Mouse (Mus musculus) hindbrain, embryonic 16.5 days (tissue): ENCODE measurements around the gene C2. TPM values are rescaled to one million over a fixed set of nuclear protein-coding genes. Genes with fewer than 3 reads are reported as not detected.
A peak's percentile ranks its signal among the peaks of the same experiment; 100 is the strongest.

ENCODE experiments used
- ATAC-seq: fragments of 200-750 bp; cut with Nextera tagmentation; 2 replicates; pipeline ENCODE4 v1.8.0; 2017; ENCODE audit warnings: moderate TSS enrichment, moderate library complexity
- H3K27ac ChIP-seq: fragments of 300-500 bp; sonication (generic); 2 replicates; pipeline ENCODE4 v1.5.1; 2014; ENCODE audit warnings: low read depth, mild to moderate bottlenecking, control low read depth, low read length, moderate library complexity
- H3K27me3 ChIP-seq: fragments of 300-500 bp; sonication (generic); replicated peaks from 2 replicates; pipeline ENCODE4 v1.6.1; 2014; ENCODE audit warnings: low read length; ENCODE audit not compliant: control insufficient read depth, insufficient read depth
- H3K36me3 ChIP-seq: fragments of 300-500 bp; sonication (generic); 2 replicates; pipeline ENCODE4 v1.6.1; 2014; ENCODE audit warnings: mild to moderate bottlenecking, low read length, moderate library complexity, mixed read lengths; ENCODE audit not compliant: control insufficient read depth, insufficient read depth
- H3K4me1 ChIP-seq: fragments of 300-500 bp; sonication (generic); 2 replicates; pipeline ENCODE4 v1.6.1; 2014; ENCODE audit warnings: low read depth, low read length; ENCODE audit not compliant: control insufficient read depth, insufficient read depth
- H3K4me2 ChIP-seq: fragments of 300-500 bp; sonication (generic); 2 replicates; pipeline ENCODE4 v1.6.1; 2014; ENCODE audit warnings: mild to moderate bottlenecking, low read length, control low read depth, moderate library complexity
- H3K4me3 ChIP-seq: fragments of 300-500 bp; sonication (generic); 2 replicates; pipeline ENCODE4 v1.5.1; 2014; ENCODE audit warnings: mild to moderate bottlenecking, low read length, control low read depth, moderate library complexity
- H3K9ac ChIP-seq: fragments of 300-500 bp; sonication (generic); 2 replicates; pipeline ENCODE4 v1.6.1; 2014; ENCODE audit warnings: low read depth, mild to moderate bottlenecking, control low read depth, low read length, moderate library complexity
- H3K9me3 ChIP-seq: fragments of 300-500 bp; sonication (generic); 2 replicates; pipeline ENCODE4 v1.6.1; 2014; ENCODE audit warnings: mild to moderate bottlenecking, low read length, moderate library complexity; ENCODE audit not compliant: control insufficient read depth
- WGBS: fragments of 180-500 bp; shearing (Covaris S2); extraction: QIAGEN DNeasy Blood & Tissue Kit; methylation state at CpG from one replicate; pipeline ENCODE4 v1.1.7; 2014; 5-methylcytosine and 5-hydroxymethylcytosine counted together
- polyA plus RNA-seq: library from polyadenylated mRNA; unstranded; fragments of >200 nt; fragmentation: Nextera tagmentation; extraction: Ambion mirVana; gene quantifications from 2 replicates; pipeline ENCODE4 v1.2.1, GENCODE M21; 2015

The C2 gene
- polyA plus RNA-seq, 1 experiment from 2014 or later, result 1.8 TPM

DNA sequence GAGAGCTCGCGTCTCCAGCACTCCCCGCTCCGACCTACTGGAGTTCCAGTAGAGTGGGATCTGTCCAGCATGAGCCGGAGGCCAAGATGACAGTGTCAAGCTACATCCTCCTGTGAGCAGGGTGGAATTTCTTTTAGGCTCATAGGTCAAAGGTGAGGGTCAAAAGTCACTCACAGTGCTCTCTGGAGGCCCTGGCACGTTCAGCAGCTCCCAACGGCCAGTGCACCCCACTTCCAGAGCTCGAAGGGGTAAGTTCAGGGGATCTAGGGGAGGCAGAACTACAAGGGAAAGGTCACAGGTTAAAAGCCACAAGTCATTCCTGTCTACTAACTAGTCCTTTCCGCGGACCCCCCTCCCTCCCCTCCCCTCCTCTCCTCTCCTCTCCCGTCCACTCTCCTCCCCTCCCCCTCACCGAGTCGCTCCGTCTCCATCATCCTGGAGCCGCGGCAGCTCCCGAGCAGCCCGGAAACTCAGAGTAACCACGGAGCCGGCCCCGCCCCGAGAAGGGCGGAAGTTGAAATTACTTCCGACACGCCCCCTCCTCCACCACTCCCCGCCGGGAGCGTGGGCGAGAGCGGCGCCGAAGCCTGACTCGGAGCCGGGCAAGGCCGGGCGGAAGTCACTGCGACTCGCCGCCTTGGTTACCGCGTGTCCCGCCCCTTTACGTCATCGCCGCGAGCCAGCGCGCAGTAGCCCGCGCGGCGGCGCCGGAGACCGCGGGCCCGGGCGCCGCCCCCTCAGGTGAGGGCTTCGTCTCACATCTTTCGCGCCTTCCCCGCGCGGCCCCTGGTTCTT is 48.1 kb downstream of the C2 start, which contains the start of the genes Skiv2l and Nelfe:
Gene Skiv2l, minus strand, starts transcription at position 489 of the 795 bp plus-strand sequence.
Gene Nelfe, plus strand, starts transcription at position 670 of the 795 bp plus-strand sequence.
- Histone ChIP-seq H3K4me2 (peak within 1 kb of the TSS; percentile 94), H3K4me1 (peaks cover 19% of the 10 kb centered on the region), H3K9ac (peak within 1 kb of the TSS; percentile 90), H3K27ac (peak within 1 kb of the TSS; percentile 62), H3K9me3 (no peaks in the 10 kb centered on the region), H3K27me3 (no peaks in the 10 kb centered on the region), H3K4me3 (peak within 1 kb of the TSS; percentile 85), H3K36me3 (peaks cover 45% of the 10 kb centered on the region)
- under 1% methylated on average over 52 of the region's 65 CpGs for WGBS
- peak; percentile 98 for ATAC-seq

DNA sequence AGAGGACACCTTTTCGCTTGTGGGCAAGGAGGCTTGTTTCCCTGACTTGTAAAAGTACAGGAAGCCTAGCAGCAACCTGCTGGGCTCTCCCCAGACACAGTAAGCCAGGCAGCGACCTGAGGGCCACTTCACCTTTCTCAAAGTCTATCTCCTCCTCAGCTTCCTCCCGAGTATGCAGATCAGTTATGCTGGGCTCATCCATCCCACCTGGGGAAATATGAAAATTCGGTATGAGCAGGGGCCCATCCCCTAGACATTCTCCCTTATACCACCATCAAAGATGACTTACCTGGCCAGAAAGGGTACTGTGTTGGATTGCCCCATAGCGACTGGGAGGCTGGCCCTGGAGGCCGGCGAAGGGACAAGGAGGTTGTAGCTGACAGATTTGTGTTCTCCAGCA is 50.5 kb downstream of the C2 start:
- Histone ChIP-seq H3K36me3 (peaks cover 38% of the 10 kb centered on the region), H3K4me2 (no peak overlapping the region), H3K4me1 (peaks cover 19% of the 10 kb centered on the region), H3K9me3 (no peaks in the 10 kb centered on the region), H3K4me3 (no peak overlapping the region), H3K27me3 (no peaks in the 10 kb centered on the region), H3K9ac (no peak overlapping the region), H3K27ac (no peak overlapping the region)
- 94% methylated on average over 7 of the region's 7 CpGs for WGBS
- no peak for ATAC-seq

DNA sequence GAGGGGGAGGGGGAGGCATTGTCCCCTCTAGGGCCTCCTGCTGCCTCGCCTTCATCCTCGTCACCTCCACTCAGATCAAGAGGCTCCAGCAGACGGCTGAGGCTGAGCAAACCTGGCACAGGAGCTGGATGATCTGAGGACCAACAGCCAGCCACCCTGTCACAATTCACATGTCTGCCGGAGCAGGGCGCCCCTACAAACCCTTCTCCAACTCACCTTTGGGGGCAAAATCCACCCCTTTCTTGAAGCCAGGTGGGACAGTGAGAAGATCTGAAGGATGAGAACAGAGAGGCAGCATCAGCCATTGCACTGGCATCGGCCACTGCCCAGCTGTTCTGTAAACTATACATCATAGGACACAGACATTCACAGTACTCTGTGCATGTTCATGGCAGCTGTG is 50.9 kb downstream of the C2 start:
- Histone ChIP-seq H3K36me3 (peaks cover 38% of the 10 kb centered on the region), H3K27me3 (no peaks in the 10 kb centered on the region), H3K4me1 (peaks cover 19% of the 10 kb centered on the region), H3K9ac (no peak overlapping the region), H3K27ac (no peak overlapping the region), H3K4me2 (no peak overlapping the region), H3K9me3 (no peaks in the 10 kb centered on the region), H3K4me3 (no peak overlapping the region)
- ATAC-seq, result no peak
- WGBS, result 87% methylated on average over 6 of the region's 6 CpGs

DNA sequence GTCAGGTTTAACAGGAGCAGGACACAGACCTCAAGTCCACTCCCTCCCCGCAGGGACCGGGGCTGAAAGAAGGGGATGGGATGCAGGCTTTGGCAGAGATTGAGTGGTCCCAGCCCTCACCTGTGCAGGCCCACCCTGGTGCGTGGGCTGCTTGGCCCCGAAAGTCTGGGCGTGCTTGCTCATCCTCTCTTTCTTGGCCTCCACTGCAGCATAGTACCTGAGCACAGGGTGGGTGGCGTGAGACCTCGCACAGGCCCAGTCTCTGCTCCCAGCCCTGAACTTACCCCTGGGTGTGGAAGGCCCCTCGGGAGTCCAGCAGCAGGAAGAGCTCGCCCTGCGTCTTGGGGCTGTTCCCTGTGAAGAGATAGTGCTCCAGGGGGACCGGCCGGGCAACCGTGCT is 53.2 kb downstream of the C2 start:
- H3K4me3 ChIP-seq, result no peak overlapping the region
- ATAC-seq, result no peak
- no peak overlapping the region for H3K27ac ChIP-seq
- no peaks in the 10 kb centered on the region for H3K9me3 ChIP-seq
- WGBS, result 93% methylated on average over 13 of the region's 13 CpGs
- H3K4me1 ChIP-seq, result peaks cover 6% of the 10 kb centered on the region
- H3K27me3 ChIP-seq, result no peaks in the 10 kb centered on the region
- H3K9ac ChIP-seq, result no peak overlapping the region
- no peak overlapping the region for H3K4me2 ChIP-seq
- peaks cover 54% of the 10 kb centered on the region for H3K36me3 ChIP-seq

DNA sequence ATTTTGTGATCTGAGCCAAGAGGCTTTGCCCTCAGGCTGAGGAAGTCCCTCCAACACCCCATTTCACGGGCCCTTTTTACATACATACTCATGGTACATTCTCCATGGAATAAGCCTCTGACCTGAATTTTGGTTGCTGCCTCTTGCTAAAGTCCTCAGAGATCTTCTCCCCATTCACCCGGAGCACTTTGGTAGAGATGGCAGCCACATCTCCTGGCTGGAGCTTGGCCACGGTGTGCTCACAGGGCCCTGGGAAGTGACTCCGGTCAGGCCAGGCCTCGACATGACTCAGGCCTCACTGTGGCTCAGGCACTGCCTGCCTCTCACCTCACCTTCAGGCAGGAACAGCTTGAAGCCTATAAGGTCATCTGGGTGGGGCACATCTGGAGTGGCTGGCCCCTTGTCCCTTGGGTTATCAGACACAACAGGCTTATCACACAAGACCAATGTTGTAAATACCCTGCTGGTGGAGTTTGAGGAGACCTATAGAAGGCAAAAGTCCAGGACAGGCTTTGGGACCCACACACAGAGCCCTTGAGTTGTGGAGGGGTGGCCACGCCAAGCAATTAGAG is 57.2 kb downstream of the C2 start:
- Histone ChIP-seq H3K4me1 (peaks cover 13% of the 10 kb centered on the region), H3K27me3 (no peaks in the 10 kb centered on the region), H3K4me2 (no peak overlapping the region), H3K4me3 (no peak overlapping the region), H3K36me3 (peaks cover 44% of the 10 kb centered on the region), H3K27ac (no peak overlapping the region), H3K9ac (no peak overlapping the region), H3K9me3 (no peaks in the 10 kb centered on the region)
- ATAC-seq, result no peak
- 93% methylated on average over 6 of the region's 6 CpGs for WGBS

DNA sequence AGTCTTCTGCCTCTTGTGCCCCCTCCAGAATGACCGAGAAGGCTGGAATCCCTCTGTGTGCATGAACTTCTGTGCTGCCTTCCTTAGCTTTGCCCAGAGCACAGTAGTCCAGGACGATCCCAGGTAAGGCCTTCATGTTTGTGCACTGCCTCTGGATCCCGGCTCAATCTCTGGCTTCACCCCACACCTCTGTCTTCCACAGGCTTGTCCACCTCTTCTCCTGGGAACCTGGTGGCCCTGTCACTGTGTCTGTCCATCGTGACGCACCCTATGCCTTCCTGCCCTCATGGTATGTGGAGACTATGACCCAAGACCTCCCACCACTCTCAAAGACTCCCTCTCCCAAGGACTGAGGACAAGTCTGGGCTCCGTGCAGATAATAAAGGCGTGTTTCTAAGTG is 59.3 kb downstream of the C2 start:
- Histone ChIP-seq H3K27me3 (no peaks in the 10 kb centered on the region), H3K36me3 (peaks cover 39% of the 10 kb centered on the region), H3K4me3 (no peak overlapping the region), H3K4me1 (peaks cover 17% of the 10 kb centered on the region), H3K9me3 (no peaks in the 10 kb centered on the region), H3K9ac (no peak overlapping the region), H3K4me2 (no peak overlapping the region), H3K27ac (no peak overlapping the region)
- ATAC-seq, result no peak
- WGBS, result 89% methylated on average over 7 of the region's 7 CpGs

DNA sequence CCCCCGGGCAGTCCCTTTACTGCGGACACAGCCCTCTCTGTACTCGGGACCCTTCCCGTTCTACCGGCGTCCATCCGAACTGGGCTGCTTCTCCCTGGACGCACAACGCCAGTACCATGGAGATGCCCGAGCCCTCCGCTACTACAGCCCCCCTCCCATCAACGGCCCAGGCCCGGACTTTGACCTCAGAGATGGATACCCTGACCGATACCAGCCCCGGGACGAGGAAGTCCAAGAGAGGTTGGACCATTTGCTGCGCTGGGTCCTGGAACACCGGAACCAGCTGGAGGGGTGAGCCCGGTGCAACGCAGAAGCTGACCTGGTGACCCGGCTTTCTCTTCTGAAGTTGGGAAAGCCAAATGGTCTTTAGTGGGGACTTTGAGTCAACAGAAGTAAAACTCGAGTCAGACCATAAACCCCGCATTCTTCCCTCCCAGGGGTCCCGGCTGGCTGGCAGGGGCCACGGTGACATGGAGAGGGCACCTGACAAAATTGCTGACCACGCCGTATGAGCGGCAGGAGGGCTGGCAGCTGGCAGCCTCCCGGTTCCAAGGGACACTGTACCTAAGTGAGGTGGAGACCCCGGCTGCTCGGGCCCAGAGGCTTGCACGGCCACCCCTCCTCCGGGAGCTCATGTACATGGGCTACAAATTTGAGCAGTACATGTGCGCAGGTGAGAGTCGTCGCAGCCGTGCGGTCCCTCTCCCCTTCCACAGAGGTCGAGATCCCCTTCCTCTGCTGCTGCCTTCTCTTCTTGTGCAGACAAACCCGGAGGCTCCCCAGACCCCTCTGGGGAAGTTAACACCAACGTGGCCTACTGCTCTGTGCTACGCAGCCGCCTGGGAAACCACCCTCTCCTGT is 60.4 kb downstream of the C2 start:
- WGBS, result 39% methylated on average over 43 of the region's 43 CpGs
- Histone ChIP-seq H3K9ac (peak overlapping the region; percentile 78), H3K4me1 (peaks cover 17% of the 10 kb centered on the region), H3K27ac (peak overlapping the region; percentile 72), H3K9me3 (no peaks in the 10 kb centered on the region), H3K4me3 (peak overlapping the region; percentile 79), H3K36me3 (peaks cover 35% of the 10 kb centered on the region), H3K27me3 (no peaks in the 10 kb centered on the region), H3K4me2 (peak overlapping the region; percentile 98)
- peak; percentile 7; the same call in 1 of the 2 replicates for ATAC-seq

DNA sequence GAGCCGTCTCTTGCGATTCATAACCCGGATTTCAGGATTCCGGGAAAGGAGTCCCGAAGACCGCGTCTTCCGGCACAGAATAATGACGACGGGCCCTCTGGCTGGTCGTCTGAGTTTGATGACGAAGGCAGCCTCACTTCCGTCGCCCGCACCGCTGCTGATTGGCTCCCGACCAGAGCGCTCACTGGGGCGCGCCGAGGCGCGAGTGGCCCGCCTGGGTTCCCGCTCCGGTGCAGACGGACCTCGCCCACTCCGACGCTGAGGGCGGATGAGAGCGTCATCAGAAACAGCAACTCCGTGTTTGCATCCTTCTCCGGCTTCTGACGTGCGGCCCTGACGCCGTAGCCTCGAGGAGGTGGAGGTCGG is 61.2 kb downstream of the C2 start, which contains the start of the genes Stk19 and Dxo:
Gene Stk19, minus strand, starts transcription at position 90 of the 366 bp plus-strand sequence.
Gene Dxo, plus strand, starts transcription at position 164 of the 366 bp plus-strand sequence.
- under 1% methylated on average over 40 of the region's 40 CpGs for WGBS
- H3K4me1 ChIP-seq, result peaks cover 17% of the 10 kb centered on the region
- ATAC-seq, result peak; percentile 93
- H3K27ac ChIP-seq, result peak within 1 kb of the TSS; percentile 84
- H3K4me2 ChIP-seq, result peak within 1 kb of the TSS; percentile 99
- peak within 1 kb of the TSS; percentile 78 for H3K9ac ChIP-seq
- no peaks in the 10 kb centered on the region for H3K9me3 ChIP-seq
- peak within 1 kb of the TSS; percentile 79 for H3K4me3 ChIP-seq
- peaks cover 31% of the 10 kb centered on the region for H3K36me3 ChIP-seq
- H3K27me3 ChIP-seq, result no peaks in the 10 kb centered on the region
